In the genomic region with DNA sequence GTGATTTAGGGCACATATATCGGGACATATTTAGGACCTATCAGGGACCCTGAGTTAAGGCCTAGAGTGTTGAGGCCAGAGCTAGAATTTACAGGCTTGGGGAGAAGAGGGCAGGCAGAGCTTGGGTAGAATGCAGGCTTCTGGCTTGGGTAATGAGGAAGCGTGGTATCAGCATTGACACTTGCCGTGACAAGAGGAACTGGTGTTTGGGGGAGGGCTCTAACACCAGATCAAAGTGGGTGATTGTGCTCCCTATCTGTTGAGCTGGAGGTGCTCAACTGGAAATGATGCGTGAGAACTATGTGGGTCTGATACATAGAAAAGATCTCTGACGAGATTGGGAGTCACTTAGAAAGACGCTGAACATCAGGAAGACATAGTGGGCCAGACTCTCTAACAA, we compare ENCODE assay signal across 27 mouse cellular contexts. TPM values are rescaled to one million over a fixed set of nuclear protein-coding genes. Genes with fewer than 3 reads are reported as not detected.
DNase-seq lines count a peak whose midpoint lies in the region; ATAC-seq and TF ChIP-seq lines count a peak whose summit lies in the region.
"Had no signal": no experiment of that assay in that cellular context is flagged by ENCODE, and none has a peak within 500 bp of the region (broad histone marks: within the 10 kb centered on the region; RNA-seq: fewer than 3 reads in every experiment).

No protein-coding gene starts in this region.

- H3K4me3 ChIP-seq in MEL (ENCODE audit: control insufficient read depth in 1 of 2, insufficient read depth in 1 of 2, low read depth in 2 of 2, low read length in 2 of 2), result peak overlapping the region; percentile 3 to 16; a peak in 1 of 4 replicates
- H3K4me3 ChIP-seq: embryonic facial prominence, embryonic 12.5 days; embryonic facial prominence, embryonic 15.5 days; gastrocnemius, adult 2 months; heart, adult 2 months; heart, embryonic 10.5 days; heart, embryonic 13.5 days; hindbrain, embryonic 12.5 days had no signal

- peak; percentile 84 for DNase-seq in MEL (ENCODE audit: low read depth, low spot score)
- DNase-seq in retina, embryonic 14.5 days (ENCODE audit: low spot score), result no peak
- no peak for DNase-seq in right cerebral cortex, postnatal 14 days
- no peak for DNase-seq in ovary, postnatal 10 days (ENCODE audit: low spot score)
- no peak for DNase-seq in thymus, postnatal 0 days (ENCODE audit: low spot score)
- DNase-seq: adrenal gland, postnatal 10 days; adrenal gland, postnatal 36 days; B cell, adult 2 months; cerebellum, adult 18-20 months; cerebellum, adult 9-10 months; cerebellum, postnatal 14 days; forebrain, postnatal 0 days; gastrocnemius, adult 2 months; gastrocnemius, postnatal 14 days; heart, adult 2 months; heart, postnatal 14 days; heart, postnatal 4 days had no signal

- H3K36me3 ChIP-seq in MEL (ENCODE audit: control insufficient read depth in 1 of 2, insufficient read depth in 2 of 2, low read length in 2 of 2), result peaks cover 0 to 24% of the 10 kb centered on the region in 2 experiments; a peak in 2 of 4 replicates
- H3K36me3 ChIP-seq: embryonic facial prominence, embryonic 12.5 days; embryonic facial prominence, embryonic 15.5 days; heart, embryonic 10.5 days; heart, embryonic 13.5 days; hindbrain, embryonic 12.5 days had no signal

- TF ChIP-seq RAD21 in MEL (IDR thresholded peaks at IDR 0.05; ENCODE audit: low read depth, low read length), result no peak

- H3K27ac ChIP-seq in MEL (ENCODE audit: control insufficient read depth, low read depth, low read length), result peak overlapping the region; percentile 41
- H3K27ac ChIP-seq: embryonic facial prominence, embryonic 12.5 days; embryonic facial prominence, embryonic 15.5 days; gastrocnemius, adult 2 months; heart, adult 2 months; heart, embryonic 10.5 days; heart, embryonic 13.5 days; hindbrain, embryonic 12.5 days had no signal

- no peaks in the 10 kb centered on the region for H3K27me3 ChIP-seq in MEL (ENCODE audit: control insufficient read depth in 1 of 2, insufficient read depth in 2 of 2, low read length in 2 of 2)
- H3K27me3 ChIP-seq: embryonic facial prominence, embryonic 12.5 days; embryonic facial prominence, embryonic 15.5 days; heart, embryonic 13.5 days; hindbrain, embryonic 12.5 days; Patski had no signal

- TF ChIP-seq CTCF in MEL (IDR thresholded peaks at IDR 0.05 in 2 of 3, conservative IDR thresholded peaks at IDR 0.05 in 1 of 3; ENCODE audit: control insufficient read depth in 1 of 3, insufficient read depth in 1 of 3, low read depth in 2 of 3, low read length in 3 of 3, poor library complexity in 1 of 3, severe bottlenecking in 1 of 3), result no peak

- peaks cover 15 to 19% of the 10 kb centered on the region in 2 experiments for H3K4me1 ChIP-seq in MEL (ENCODE audit: control insufficient read depth in 1 of 2, insufficient read depth in 2 of 2, low read length in 2 of 2)
- H3K4me1 ChIP-seq: embryonic facial prominence, embryonic 12.5 days; embryonic facial prominence, embryonic 15.5 days; hindbrain, embryonic 12.5 days had no signal

- TF ChIP-seq EP300 in MEL (IDR thresholded peaks at IDR 0.05; ENCODE audit: low read depth in 1 of 2, low read length in 2 of 2), result peak; percentile 83 to 92

- no peak for TF ChIP-seq POLR2A in MEL (IDR thresholded peaks at IDR 0.05; ENCODE audit: control insufficient read depth in 1 of 2, insufficient read depth in 1 of 2, low read depth in 1 of 2, low read length in 2 of 2, poor library complexity in 1 of 2)

- H3K9ac ChIP-seq in MEL (ENCODE audit: control insufficient read depth, low read depth, low read length, poor library complexity, severe bottlenecking), result no peak overlapping the region
- H3K9ac ChIP-seq: embryonic facial prominence, embryonic 12.5 days; embryonic facial prominence, embryonic 15.5 days; forebrain, postnatal 0 days; heart, embryonic 13.5 days; hindbrain, embryonic 12.5 days had no signal

- H3K79me2 ChIP-seq in MEL (ENCODE audit: control insufficient read depth, insufficient read depth, low read length, poor library complexity), result no peaks in the 10 kb centered on the region

- ATAC-seq in granulocyte monocyte progenitor cell, adult 5-6 weeks (replicated peaks; ENCODE audit: poor library complexity, severe bottlenecking), result peak; percentile 71
- ATAC-seq in megakaryocyte progenitor cell, adult 5-6 weeks (replicated peaks; ENCODE audit: poor library complexity), result peak; percentile 72
- ATAC-seq: forebrain, embryonic 14.5 days; forebrain, postnatal 0 days; hindbrain, embryonic 16.5 days; Patski had no signal

- H3K9me3 ChIP-seq in MEL (replicated peaks; ENCODE audit: insufficient read depth, low read length), result no peaks in the 10 kb centered on the region
- H3K9me3 ChIP-seq: embryonic facial prominence, embryonic 12.5 days; embryonic facial prominence, embryonic 15.5 days; heart, embryonic 10.5 days; heart, embryonic 13.5 days; hindbrain, embryonic 12.5 days had no signal

TF ChIP-seq in MEL, 35 proteins besides CTCF, POLR2A, EP300 and RAD21:
- TF ChIP-seq TAL1 (IDR thresholded peaks at IDR 0.05; ENCODE audit: low read length) (peak; percentile 36), SIN3A (IDR thresholded peaks at IDR 0.05; ENCODE audit: low read length) (peak; percentile 52; the same call in 1 of the 2 replicates), GATA1 (IDR thresholded peaks at IDR 0.05; ENCODE audit: low read depth, low read length) (peak; percentile 92), MYC (IDR thresholded peaks at IDR 0.05; ENCODE audit: low read depth, low read length) (peak; percentile 39; the same call in 1 of the 2 replicates), BHLHE40 (IDR thresholded peaks at IDR 0.05; ENCODE audit: borderline replicate concordance, low read depth, low read length) (0 out of 2 replicates have a peak, but pooled peaks have one; percentile 12), POLR2AphosphoS5 (IDR thresholded peaks at IDR 0.05; ENCODE audit: borderline replicate concordance, low read depth, low read length) (no peak), ETS1 (IDR thresholded peaks at IDR 0.05; ENCODE audit: low read depth, low read length) (peak; percentile 75), MAX (IDR thresholded peaks at IDR 0.05; ENCODE audit: low read length) (0 out of 2 replicates have a peak, but pooled peaks have one; percentile 26), TCF12 (IDR thresholded peaks at IDR 0.05; ENCODE audit: low read depth, low read length) (peak; percentile 67), RCOR1 (IDR thresholded peaks at IDR 0.05; ENCODE audit: low read depth, low read length) (peak; percentile 71), NELFE (IDR thresholded peaks at IDR 0.05; ENCODE audit: low read depth, low read length) (no peak), MEF2A (IDR thresholded peaks at IDR 0.05; ENCODE audit: extremely low read depth, insufficient replicate concordance, low read depth, low read length, poor library complexity, severe bottlenecking) (no peak), ELF1 (IDR thresholded peaks at IDR 0.05; ENCODE audit: low read depth, low read length) (peak; percentile 38; the same call in 1 of the 2 replicates)

RNA-seq across cellular contexts. Expression of a gene that starts 6.4 kb away (rescaled TPM):
- total RNA-seq in MEL (2012; rRNA removed), result 3.1 and 3.2 TPM in 2 replicates
- 1 to 10 TPM in 1 of 2 experiments, not detected in 1; 4.1 TPM for polyA plus RNA-seq in MEL (2012; ENCODE audit: insufficient read depth in 1 of 2, insufficient read length in 2 of 2, low read depth in 1 of 2, low replicate concordance in 2 of 2, missing spikeins in 1 of 2)
- total RNA-seq in granulocyte monocyte progenitor cell, adult 5-6 weeks (2014; fragmentation: Nextera tagmentation), result 8.6 and 24.6 TPM in 2 replicates
- total RNA-seq in granulocyte monocyte progenitor cell, adult 5-6 weeks (2017), result 4.0 and 6.1 TPM in 2 replicates
- total RNA-seq in megakaryocyte progenitor cell, adult 5-6 weeks (2015), result 8.4 and 10.0 TPM in 2 replicates
- 8.0 and 8.7 TPM in 2 replicates for total RNA-seq in megakaryocyte progenitor cell, adult 5-6 weeks (2017)
- 5.2 and 5.3 TPM in 2 replicates for polyA plus RNA-seq in thymus, postnatal 0 days (2015; fragmentation: Nextera tagmentation; extraction: Ambion mirVana)
